Mouse (Mus musculus): ENCODE data around the gene Otol1. TPM values are rescaled to one million over a fixed set of nuclear protein-coding genes. Genes with fewer than 3 reads are reported as not detected.

Gene Otol1
- polyA plus RNA-seq, 1 experiment from 2014 or later = not detected

DNA sequence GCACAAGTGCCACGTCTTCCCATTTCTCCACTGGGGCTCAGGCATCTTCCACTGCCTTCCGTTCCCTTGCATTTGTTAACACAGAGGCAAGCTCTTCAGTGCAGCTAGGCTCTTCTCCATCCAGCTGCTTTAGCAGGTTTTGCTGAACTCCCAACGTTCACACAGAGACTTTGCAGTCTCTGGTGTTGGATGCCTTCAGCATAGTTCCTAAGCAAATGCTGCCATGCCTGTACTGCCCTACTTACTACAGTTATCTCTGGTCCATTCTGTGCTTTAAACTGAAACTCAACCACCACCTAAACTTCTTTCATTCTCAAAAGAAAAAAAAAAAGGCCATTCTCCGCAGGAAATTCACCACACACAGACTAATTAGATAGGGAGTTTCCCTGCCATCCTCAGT lies 5.2 kb downstream of the Otol1 start:
- H3K9ac ChIP-seq (ENCODE audit: low read depth, low read length) = no peak overlapping the region
- no peaks in the 10 kb centered on the region for H3K27me3 ChIP-seq (ENCODE audit: control insufficient read depth, insufficient read depth, low read depth, low read length)
- H3K4me1 ChIP-seq (ENCODE audit: control insufficient read depth, low read depth, low read length) = no peaks in the 10 kb centered on the region
- H3K27ac ChIP-seq (ENCODE audit: low read length) = no peak overlapping the region
- H3K9me3 ChIP-seq (replicated peaks; ENCODE audit: control insufficient read depth, low read length) = no peaks in the 10 kb centered on the region
- 52% methylated on average over 4 of the region's 4 CpGs for WGBS (ENCODE audit: insufficient replicate concordance)
- no peak overlapping the region for H3K4me3 ChIP-seq (ENCODE audit: low read depth, low read length)
- no peak for ATAC-seq (ENCODE audit: low read depth)
- H3K36me3 ChIP-seq (ENCODE audit: control insufficient read depth, insufficient read depth) = no peaks in the 10 kb centered on the region
- H3K4me2 ChIP-seq (ENCODE audit: low read depth, low read length) = no peak overlapping the region

DNA sequence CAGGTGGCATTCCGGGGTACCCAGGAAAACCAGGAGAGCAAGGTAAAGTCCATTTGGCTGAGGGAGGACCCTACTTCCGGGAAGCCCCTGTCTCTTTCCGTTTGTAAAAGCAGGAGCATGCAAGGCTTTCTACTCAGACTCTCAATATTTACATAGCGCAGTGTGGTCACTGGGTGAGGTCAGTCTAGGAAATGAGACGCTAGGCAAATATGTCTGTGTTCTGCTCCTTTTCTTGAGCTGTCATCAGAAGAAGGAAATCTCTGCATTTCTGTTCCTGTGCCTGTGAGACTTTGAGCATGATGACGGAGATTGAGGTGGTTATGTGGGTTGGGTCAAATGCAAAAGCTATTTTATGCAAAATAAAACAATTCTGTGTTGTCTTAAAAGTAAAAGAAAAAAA lies 19.2 kb downstream of the Otol1 start:
- no peak overlapping the region for H3K27ac ChIP-seq (ENCODE audit: low read length)
- 40% methylated on average over 6 of the region's 6 CpGs for WGBS (ENCODE audit: insufficient replicate concordance)
- H3K27me3 ChIP-seq (ENCODE audit: control insufficient read depth, insufficient read depth, low read depth, low read length) = no peaks in the 10 kb centered on the region
- ATAC-seq (ENCODE audit: low read depth) = no peak
- no peaks in the 10 kb centered on the region for H3K4me1 ChIP-seq (ENCODE audit: control insufficient read depth, low read depth, low read length)
- no peak overlapping the region for H3K9ac ChIP-seq (ENCODE audit: low read depth, low read length)
- H3K4me2 ChIP-seq (ENCODE audit: low read depth, low read length) = no peak overlapping the region
- H3K9me3 ChIP-seq (replicated peaks; ENCODE audit: control insufficient read depth, low read length) = no peaks in the 10 kb centered on the region
- no peaks in the 10 kb centered on the region for H3K36me3 ChIP-seq (ENCODE audit: control insufficient read depth, insufficient read depth)
- H3K4me3 ChIP-seq (ENCODE audit: low read depth, low read length) = no peak overlapping the region

DNA sequence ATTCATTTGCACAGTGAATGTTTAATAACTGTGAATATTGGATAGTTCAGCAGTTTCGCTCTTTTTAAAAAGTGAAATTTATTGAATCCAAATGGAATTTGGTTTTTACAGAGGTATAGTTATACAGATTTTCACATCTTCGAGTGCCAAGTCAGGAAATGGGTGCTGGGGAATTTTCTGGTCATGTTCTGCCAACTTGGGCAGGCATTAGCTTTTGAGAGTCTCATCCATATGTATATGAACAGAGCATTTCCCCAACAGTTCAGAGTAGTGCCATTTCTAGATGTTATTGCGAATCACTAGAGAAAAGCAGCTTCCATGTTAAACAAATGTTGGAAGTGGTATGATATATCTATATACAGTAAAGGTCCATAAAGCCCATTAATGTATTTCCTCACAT lies 21.8 kb downstream of the Otol1 start:
- ATAC-seq (ENCODE audit: low read depth) = no peak
- no peaks in the 10 kb centered on the region for H3K4me1 ChIP-seq (ENCODE audit: control insufficient read depth, low read depth, low read length)
- no peaks in the 10 kb centered on the region for H3K9me3 ChIP-seq (replicated peaks; ENCODE audit: control insufficient read depth, low read length)
- WGBS (ENCODE audit: insufficient replicate concordance) = 54% methylated on average over 3 of the region's 3 CpGs
- no peak overlapping the region for H3K4me2 ChIP-seq (ENCODE audit: low read depth, low read length)
- H3K27me3 ChIP-seq (ENCODE audit: control insufficient read depth, insufficient read depth, low read depth, low read length) = no peaks in the 10 kb centered on the region
- no peak overlapping the region for H3K4me3 ChIP-seq (ENCODE audit: low read depth, low read length)
- no peak overlapping the region for H3K27ac ChIP-seq (ENCODE audit: low read length)
- no peak overlapping the region for H3K9ac ChIP-seq (ENCODE audit: low read depth, low read length)
- H3K36me3 ChIP-seq (ENCODE audit: control insufficient read depth, insufficient read depth) = no peaks in the 10 kb centered on the region

DNA sequence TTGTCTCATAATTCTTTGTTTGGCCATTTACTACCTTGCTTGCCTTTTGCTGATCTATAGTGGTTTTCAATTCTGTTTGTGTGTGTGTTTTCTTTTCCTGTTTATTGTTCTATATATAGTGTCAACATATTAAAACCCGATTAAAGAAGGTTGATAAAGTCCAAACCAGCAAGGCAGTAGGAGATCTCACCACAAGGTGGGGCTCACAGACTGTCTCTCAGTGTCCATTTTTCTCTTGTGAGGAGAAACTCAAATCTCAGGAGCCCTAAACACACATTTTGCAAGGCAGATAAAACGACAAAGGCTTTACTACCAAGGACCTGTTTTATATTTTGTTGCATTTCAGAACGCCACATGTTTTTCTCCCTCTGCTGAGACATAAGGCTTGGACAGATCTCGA lies 28.2 kb downstream of the Otol1 start:
- Histone ChIP-seq H3K27ac (ENCODE audit: low read length) (no peak overlapping the region), H3K36me3 (ENCODE audit: control insufficient read depth, insufficient read depth) (no peaks in the 10 kb centered on the region), H3K4me2 (ENCODE audit: low read depth, low read length) (no peak overlapping the region), H3K9me3 (replicated peaks; ENCODE audit: control insufficient read depth, low read length) (no peaks in the 10 kb centered on the region), H3K4me3 (ENCODE audit: low read depth, low read length) (no peak overlapping the region), H3K4me1 (ENCODE audit: control insufficient read depth, low read depth, low read length) (no peaks in the 10 kb centered on the region), H3K9ac (ENCODE audit: low read depth, low read length) (no peak overlapping the region), H3K27me3 (ENCODE audit: control insufficient read depth, insufficient read depth, low read depth, low read length) (no peaks in the 10 kb centered on the region)
- ATAC-seq (ENCODE audit: low read depth) = no peak
- 36% methylated on average over 4 of the region's 4 CpGs for WGBS (ENCODE audit: insufficient replicate concordance)

Other genes starting within 250 kb of the Otol1 start
- 0.21 and 0.30 TPM in 2 replicates for gene Sptssb, start 147.7 kb upstream of the Otol1 start, polyA plus RNA-seq (2015; fragmentation: Nextera tagmentation; extraction: Ambion mirVana)

Measured in liver, embryonic 16.5 days (tissue).